Mouse (Mus musculus): ENCODE data around the gene Spen. TPM values are rescaled to one million over a fixed set of nuclear protein-coding genes. Genes with fewer than 3 reads are reported as not detected.
"Not testable (repeated sequence)": the region's sequence is repeated elsewhere in the genome, so short reads cannot be mapped to it uniquely, and the experiment has no call there.

The Spen gene
- polyA plus RNA-seq, 1 experiment from 2014 or later: 8.4 TPM

DNA sequence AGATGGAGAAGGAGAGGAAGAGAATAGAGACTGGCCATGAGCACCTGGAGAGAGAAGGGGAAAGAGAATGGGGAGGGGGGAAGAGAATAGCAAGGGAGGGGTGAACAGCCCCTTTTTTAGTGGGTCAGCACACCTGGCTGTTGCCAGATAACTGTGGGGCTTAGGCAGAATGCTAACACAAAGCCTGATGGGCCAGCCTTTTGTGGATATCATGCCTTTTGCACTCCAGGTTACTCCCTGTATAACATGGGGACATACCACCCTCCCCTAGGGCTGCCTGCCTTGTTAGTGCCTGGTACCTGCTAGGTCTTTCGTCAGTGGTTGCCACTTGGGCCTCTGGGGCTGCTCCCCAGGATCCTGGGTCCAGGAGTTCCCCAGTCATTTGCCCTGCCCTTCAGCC, 32.4 kb upstream of the Spen start:
- Histone ChIP-seq H3K27ac (no peak overlapping the region), H3K27me3 (replicated peaks) (no peaks in the 10 kb centered on the region), H3K9ac (no peak overlapping the region), H3K9me3 (no peaks in the 10 kb centered on the region), H3K36me3 (no peaks in the 10 kb centered on the region), H3K4me1 (0 out of 2 replicates have a peak, but pooled peaks cover 11% of the 10 kb centered on the region), H3K4me2 (no peak overlapping the region), H3K4me3 (replicated peaks) (no peak overlapping the region)
- WGBS: 83% methylated on average over 1 of the region's 1 CpGs
- ATAC-seq (ENCODE audit: insufficient read depth, low FRiP score, low read depth): no peak

DNA sequence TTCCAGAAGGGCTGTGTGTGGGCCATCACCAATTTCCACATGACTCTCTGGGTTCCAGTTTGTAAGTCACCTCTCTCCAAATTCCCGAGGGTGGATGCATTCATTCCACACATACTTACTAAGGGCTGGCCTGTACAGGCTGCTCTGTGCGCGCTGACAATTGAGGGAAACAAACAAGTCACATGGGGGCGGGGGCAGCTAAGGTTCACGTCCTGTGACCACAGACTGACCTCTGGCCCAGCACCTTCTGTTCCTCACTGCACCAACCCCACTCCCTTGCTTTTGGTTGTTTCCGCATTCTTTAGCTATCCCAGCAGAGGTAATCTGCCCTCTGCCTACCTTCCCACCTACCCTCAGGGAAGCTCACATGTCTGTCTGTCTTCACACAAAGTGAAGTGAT, 31.6 kb upstream of the Spen start:
- Histone ChIP-seq H3K4me2 (no peak overlapping the region), H3K9ac (no peak overlapping the region), H3K27me3 (replicated peaks) (no peaks in the 10 kb centered on the region), H3K9me3 (no peaks in the 10 kb centered on the region), H3K27ac (no peak overlapping the region), H3K4me1 (0 out of 2 replicates have a peak, but pooled peaks cover 11% of the 10 kb centered on the region), H3K36me3 (no peaks in the 10 kb centered on the region), H3K4me3 (replicated peaks) (no peak overlapping the region)
- ATAC-seq (ENCODE audit: insufficient read depth, low FRiP score, low read depth): no peak
- WGBS: 60% methylated on average over 6 of the region's 6 CpGs

DNA sequence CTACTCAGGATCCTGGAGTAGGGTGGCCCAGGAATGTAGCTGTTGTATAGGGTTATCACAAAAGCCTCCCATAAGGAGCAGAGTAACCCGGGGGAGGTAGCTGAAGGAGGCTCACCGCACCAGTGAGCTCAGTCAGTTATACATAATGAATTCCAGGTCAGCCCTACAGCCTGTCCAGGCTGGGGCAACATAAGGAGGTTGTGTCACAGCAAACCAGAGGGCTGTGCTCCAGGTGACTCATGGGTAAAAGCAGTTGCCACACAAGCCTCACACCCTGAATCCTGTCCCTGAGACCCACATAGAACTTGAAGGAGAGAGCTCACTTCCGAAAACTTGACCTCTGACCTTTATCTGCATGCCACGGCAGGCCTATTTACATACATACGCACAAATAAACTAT, 30.6 kb upstream of the Spen start:
- no peaks in the 10 kb centered on the region for H3K27me3 ChIP-seq (replicated peaks)
- H3K4me2 ChIP-seq: no peak overlapping the region
- no peak overlapping the region for H3K27ac ChIP-seq
- H3K36me3 ChIP-seq: no peaks in the 10 kb centered on the region
- WGBS: 82% methylated on average over 5 of the region's 5 CpGs
- ATAC-seq (ENCODE audit: insufficient read depth, low FRiP score, low read depth): no peak
- no peak overlapping the region for H3K4me3 ChIP-seq (replicated peaks)
- no peaks in the 10 kb centered on the region for H3K9me3 ChIP-seq
- H3K4me1 ChIP-seq: 0 out of 2 replicates have a peak, but pooled peaks cover 11% of the 10 kb centered on the region
- H3K9ac ChIP-seq: no peak overlapping the region

DNA sequence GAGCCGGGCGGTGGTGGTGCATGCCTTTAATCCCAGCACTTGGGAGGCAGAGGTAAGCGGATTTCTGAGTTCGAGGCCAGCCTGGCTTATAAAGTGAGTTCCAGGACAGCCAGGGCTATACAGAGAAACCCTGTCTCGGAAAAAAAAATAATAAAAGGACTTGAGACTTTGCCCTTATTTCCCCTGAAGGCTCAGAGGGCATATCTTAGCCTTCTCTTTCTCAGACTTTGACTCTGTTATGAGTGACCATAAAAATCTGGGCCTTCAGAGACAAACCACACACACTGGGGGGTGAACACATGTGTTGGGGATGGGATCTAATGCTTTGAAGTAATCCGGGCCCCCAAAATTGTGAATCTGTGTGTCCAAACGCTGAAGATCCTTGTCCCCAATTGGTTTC, 28.8 kb upstream of the Spen start:
- not testable (repeated sequence) for H3K9me3 ChIP-seq; H3K4me2 ChIP-seq; H3K27ac ChIP-seq; H3K36me3 ChIP-seq; H3K4me1 ChIP-seq; H3K27me3 ChIP-seq (replicated peaks); H3K9ac ChIP-seq; H3K4me3 ChIP-seq (replicated peaks); ATAC-seq (ENCODE audit: insufficient read depth, low FRiP score, low read depth)
- 90% methylated on average over 7 of the region's 7 CpGs for WGBS

DNA sequence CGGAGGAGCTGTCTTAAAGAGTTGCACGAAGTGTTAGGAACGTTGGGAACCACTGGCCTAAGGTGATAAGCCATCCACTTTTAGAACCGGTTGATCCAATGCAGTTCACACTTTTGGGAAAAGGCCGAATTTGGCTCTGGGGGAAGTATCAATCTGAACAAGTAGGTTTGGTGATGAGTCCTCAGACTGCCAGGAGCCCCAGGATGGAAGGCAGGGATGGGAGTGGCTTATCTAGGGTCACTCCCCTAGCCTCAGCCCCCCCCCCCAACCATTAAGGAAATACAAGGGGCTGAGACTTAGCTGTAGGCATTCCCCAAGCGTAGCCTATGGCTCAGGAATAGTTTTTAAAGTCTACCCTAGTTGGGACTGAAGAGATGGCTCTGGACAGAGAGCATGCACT, 27.8 kb upstream of the Spen start:
- no peak for ATAC-seq (ENCODE audit: insufficient read depth, low FRiP score, low read depth)
- Histone ChIP-seq H3K27ac (no peak overlapping the region), H3K4me1 (0 out of 2 replicates have a peak, but pooled peaks cover 1% of the 10 kb centered on the region), H3K4me2 (no peak overlapping the region), H3K27me3 (replicated peaks) (no peaks in the 10 kb centered on the region), H3K36me3 (no peaks in the 10 kb centered on the region), H3K9me3 (no peaks in the 10 kb centered on the region), H3K9ac (no peak overlapping the region), H3K4me3 (replicated peaks) (no peak overlapping the region)
- WGBS: 86% methylated on average over 6 of the region's 6 CpGs

DNA sequence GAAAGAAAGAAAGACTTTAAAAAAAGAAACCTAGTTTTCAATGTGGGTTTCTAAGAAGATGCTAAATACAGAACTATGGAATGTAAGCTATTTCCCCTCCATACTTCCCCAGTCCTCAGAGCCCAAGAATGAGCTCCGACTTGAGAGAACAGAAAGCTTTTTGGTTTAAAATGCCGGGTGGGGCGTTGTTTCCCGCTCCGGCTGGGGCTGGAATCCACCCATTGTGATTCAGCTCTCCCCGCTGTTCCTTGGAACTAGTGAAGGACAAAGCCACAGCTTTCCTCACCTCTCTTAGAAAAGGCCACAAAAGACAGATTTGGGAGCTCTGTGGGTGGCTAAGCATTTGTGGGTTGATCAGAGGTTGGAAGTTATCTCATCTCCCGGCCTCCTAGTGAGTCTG, 26.9 kb upstream of the Spen start:
- H3K9me3 ChIP-seq: no peaks in the 10 kb centered on the region
- H3K4me1 ChIP-seq: no peaks in the 10 kb centered on the region
- ATAC-seq (ENCODE audit: insufficient read depth, low FRiP score, low read depth): no peak
- no peak overlapping the region for H3K9ac ChIP-seq
- no peaks in the 10 kb centered on the region for H3K27me3 ChIP-seq (replicated peaks)
- no peak overlapping the region for H3K4me3 ChIP-seq (replicated peaks)
- WGBS: 44% methylated on average over 7 of the region's 7 CpGs
- no peaks in the 10 kb centered on the region for H3K36me3 ChIP-seq
- no peak overlapping the region for H3K4me2 ChIP-seq
- H3K27ac ChIP-seq: peak overlapping the region; percentile 63

DNA sequence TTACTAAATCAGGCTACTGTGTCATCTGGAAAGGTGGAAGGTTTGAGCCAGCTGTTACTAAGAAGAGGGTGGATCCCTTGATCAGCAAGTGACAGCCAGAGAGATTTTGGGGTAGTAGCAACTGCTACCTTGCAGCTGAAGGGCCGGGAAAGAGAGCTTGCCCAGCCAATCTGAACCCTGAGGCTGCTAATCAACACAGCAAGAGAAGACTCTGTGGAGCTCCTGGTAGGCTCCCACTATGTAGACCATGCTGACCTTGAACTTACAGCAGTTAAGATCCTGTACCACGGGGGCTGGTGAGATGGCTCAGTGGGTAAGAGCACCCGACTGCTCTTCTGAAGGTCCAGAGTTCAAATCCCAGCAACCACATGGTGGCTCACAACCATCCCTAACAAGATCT, 26.3 kb upstream of the Spen start:
- no peak overlapping the region for H3K27ac ChIP-seq
- no peaks in the 10 kb centered on the region for H3K4me1 ChIP-seq
- ATAC-seq (ENCODE audit: insufficient read depth, low FRiP score, low read depth): no peak
- no peaks in the 10 kb centered on the region for H3K36me3 ChIP-seq
- no peaks in the 10 kb centered on the region for H3K9me3 ChIP-seq
- H3K4me2 ChIP-seq: no peak overlapping the region
- WGBS: 83% methylated on average over 3 of the region's 3 CpGs
- no peaks in the 10 kb centered on the region for H3K27me3 ChIP-seq (replicated peaks)
- no peak overlapping the region for H3K4me3 ChIP-seq (replicated peaks)
- H3K9ac ChIP-seq: no peak overlapping the region

DNA sequence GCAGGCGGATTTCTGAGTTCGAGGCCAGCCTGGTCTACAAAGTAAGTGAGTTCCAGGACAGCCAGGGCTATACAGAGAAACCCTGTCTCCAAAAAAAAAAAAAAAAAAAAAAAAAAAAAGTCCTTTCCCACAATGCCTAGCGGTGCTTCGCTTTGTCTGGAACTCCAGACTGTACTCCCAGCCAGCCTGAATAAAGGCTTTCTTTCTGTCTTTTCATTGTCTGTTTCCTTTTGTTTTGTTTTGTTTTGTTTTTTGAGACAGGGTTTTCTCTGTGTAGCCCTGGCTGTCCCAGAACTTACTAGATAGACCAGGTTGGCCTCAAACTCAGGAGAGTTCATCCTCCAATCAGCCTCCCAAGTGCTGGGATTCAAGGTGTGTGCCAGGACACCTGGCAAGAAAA, 25.8 kb upstream of the Spen start:
- ATAC-seq (ENCODE audit: insufficient read depth, low FRiP score, low read depth): no peak
- Histone ChIP-seq H3K4me2 (no peak overlapping the region), H3K27me3 (replicated peaks) (no peaks in the 10 kb centered on the region), H3K36me3 (no peaks in the 10 kb centered on the region), H3K9ac (no peak overlapping the region), H3K4me1 (no peaks in the 10 kb centered on the region), H3K27ac (no peak overlapping the region), H3K4me3 (replicated peaks) (no peak overlapping the region), H3K9me3 (no peaks in the 10 kb centered on the region)
- WGBS: 97% methylated on average over 4 of the region's 4 CpGs

DNA sequence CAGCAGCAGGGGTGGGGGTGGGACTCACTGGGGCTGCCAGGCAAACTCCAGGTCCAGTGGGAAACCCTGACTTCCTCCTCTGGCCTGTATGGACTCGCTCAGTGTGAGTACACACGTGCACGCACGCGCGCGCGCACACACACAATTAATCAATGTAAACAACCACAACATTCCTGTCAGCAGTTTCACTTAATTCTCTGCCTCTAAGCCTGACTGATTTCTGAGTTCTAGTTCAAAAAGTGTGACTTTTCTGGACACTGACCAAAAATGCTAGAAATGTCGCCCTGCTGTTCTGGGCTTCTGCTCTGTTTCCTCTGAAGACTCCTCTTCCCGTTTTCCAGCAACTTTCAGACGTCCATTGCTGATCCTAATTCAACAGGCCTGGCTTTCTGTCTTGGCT, 23.9 kb upstream of the Spen start:
- Histone ChIP-seq H3K4me2 (no peak overlapping the region), H3K4me1 (no peaks in the 10 kb centered on the region), H3K4me3 (replicated peaks) (no peak overlapping the region), H3K36me3 (no peaks in the 10 kb centered on the region), H3K9ac (no peak overlapping the region), H3K27ac (peak overlapping the region; percentile 18; the same call in 1 of the 2 replicates), H3K27me3 (replicated peaks) (no peaks in the 10 kb centered on the region), H3K9me3 (no peaks in the 10 kb centered on the region)
- 75% methylated on average over 11 of the region's 11 CpGs for WGBS
- ATAC-seq (ENCODE audit: insufficient read depth, low FRiP score, low read depth): no peak

DNA sequence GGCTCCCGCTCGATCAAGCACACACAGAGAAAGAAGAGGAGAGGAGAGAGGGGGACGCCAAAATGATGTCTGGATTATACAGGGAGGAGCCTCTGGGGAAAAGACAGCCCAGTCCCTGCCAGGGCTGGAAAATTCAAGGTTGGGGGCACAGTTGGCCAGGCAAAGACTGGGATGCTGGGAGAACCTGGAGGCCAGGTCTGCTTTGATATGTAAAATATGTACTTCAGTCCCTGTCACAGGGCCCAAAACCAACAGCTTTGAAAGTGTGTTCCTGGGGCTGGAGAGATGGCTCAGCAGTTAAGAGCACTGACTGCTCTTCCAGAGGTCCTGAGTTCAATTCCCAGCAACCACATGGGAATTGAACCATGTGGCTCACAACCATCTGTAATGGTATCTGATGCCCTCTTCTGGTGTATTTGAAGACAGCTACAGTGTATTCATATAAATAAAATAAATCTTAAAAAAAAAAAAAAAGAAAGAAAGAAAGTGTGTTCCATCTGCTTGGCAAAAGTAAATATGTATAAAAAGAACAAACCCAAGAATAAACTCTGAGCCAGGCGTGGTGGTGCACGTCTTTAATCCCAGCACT, 23.0 kb upstream of the Spen start:
- H3K4me3 ChIP-seq (replicated peaks); H3K27ac ChIP-seq; H3K4me2 ChIP-seq; H3K36me3 ChIP-seq; H3K9me3 ChIP-seq; H3K4me1 ChIP-seq; H3K9ac ChIP-seq; H3K27me3 ChIP-seq (replicated peaks); ATAC-seq (ENCODE audit: insufficient read depth, low FRiP score, low read depth): not testable (repeated sequence)
- 73% methylated on average over 5 of the region's 5 CpGs for WGBS

DNA sequence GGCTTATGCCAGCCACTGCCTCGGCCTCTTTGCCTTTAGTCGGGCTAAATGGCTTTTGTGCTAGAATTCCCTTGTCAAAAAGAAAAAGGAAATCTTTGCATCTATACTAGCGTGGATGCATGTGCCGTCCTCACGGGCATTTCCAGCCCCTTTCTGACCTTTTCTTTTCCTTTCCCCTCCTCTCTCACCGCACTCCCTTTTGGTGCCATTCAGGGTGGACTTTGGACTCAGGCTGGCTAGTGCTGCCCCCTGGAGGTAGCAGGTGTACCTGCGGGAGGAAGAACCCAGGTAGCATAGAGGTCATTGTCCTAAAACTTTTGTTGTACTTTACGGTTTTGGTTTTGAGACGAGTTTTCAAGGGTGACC, 21.5 kb upstream of the Spen start:
- WGBS: 0% methylated on average over 9 of the region's 9 CpGs
- Histone ChIP-seq H3K4me2 (peak overlapping the region; percentile 93), H3K4me3 (replicated peaks) (peak overlapping the region; percentile 39), H3K36me3 (no peaks in the 10 kb centered on the region), H3K9me3 (no peaks in the 10 kb centered on the region), H3K9ac (0 out of 2 replicates have a peak overlapping the region, but pooled peaks have one; percentile 19), H3K27me3 (replicated peaks) (no peaks in the 10 kb centered on the region), H3K4me1 (no peaks in the 10 kb centered on the region), H3K27ac (peak overlapping the region; percentile 94)
- ATAC-seq (ENCODE audit: insufficient read depth, low FRiP score, low read depth): peak; percentile 52

DNA sequence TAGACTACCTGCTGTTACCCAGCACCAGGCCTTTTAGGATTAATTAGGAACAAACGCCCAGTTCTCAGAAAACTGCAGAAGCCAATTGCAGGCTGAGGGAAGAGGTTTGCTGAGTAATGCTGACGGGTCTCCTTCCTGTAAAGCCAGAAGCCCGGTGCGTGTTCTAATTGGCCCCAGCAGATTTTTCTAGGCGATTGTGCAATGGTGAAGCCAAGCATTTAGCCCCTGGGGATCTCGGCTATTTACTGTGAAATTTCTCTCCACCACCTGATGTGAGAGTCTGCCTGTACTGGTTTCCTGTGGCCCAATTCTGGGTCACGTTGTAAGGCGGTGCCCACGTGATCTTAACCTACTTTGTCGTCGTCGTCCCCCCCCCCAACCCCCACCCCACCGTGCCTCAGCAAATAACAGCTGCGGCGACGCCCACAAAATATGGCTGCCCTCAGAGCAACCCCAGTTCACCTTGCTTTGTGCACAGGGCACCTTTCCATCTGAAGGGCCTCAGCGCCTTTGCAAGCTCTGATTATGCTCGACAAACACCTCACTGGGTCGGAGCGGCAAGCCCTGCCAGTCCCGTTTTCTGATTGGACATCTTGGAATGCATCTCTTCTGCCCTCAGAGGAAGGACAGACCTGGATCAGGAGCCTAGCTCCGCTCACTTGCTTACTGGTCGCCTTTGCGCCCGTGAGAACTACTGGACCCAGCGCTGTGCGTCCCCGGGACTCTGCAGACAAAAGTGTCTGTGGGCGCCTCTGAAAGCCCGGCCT, 20.9 kb upstream of the Spen start:
- peak overlapping the region; percentile 94 for H3K27ac ChIP-seq
- H3K4me1 ChIP-seq: no peaks in the 10 kb centered on the region
- no peaks in the 10 kb centered on the region for H3K9me3 ChIP-seq
- 0 out of 2 replicates have a peak overlapping the region, but pooled peaks have one; percentile 19 for H3K9ac ChIP-seq
- H3K4me2 ChIP-seq: peak overlapping the region; percentile 93
- peak overlapping the region; percentile 39 for H3K4me3 ChIP-seq (replicated peaks)
- H3K27me3 ChIP-seq (replicated peaks): no peaks in the 10 kb centered on the region
- peak; percentile 76 for ATAC-seq (ENCODE audit: insufficient read depth, low FRiP score, low read depth)
- no peaks in the 10 kb centered on the region for H3K36me3 ChIP-seq
- WGBS: under 1% methylated on average over 30 of the region's 30 CpGs

Measured in stomach, embryonic 15.5 days (tissue).